Mouse (Mus musculus) brain, embryonic 14.5 days (tissue): ENCODE data around the gene Ccdc6. TPM values are rescaled to one million over a fixed set of nuclear protein-coding genes. Genes with fewer than 3 reads are reported as not detected.
A peak's percentile ranks its signal among the peaks of the same experiment; 100 is the strongest.

Source experiments
- DNase-seq: peaks from one replicate; pipeline ENCODE4 v3.0.0-alpha.2; 2011; ENCODE audit warnings: low read depth
- CTCF ChIP-seq: fragments of 200-500 bp; IDR thresholded peaks from 2 replicates; pipeline ENCODE4 v1.5.1; 2012; ENCODE audit warnings: inconsistent platforms, mild to moderate bottlenecking, moderate library complexity, borderline replicate concordance; ENCODE audit not compliant: insufficient read depth, insufficient read length; ENCODE audit errors: extremely low read depth
- POLR2A ChIP-seq: fragments of 200-500 bp; IDR thresholded peaks from 2 replicates; pipeline ENCODE4 v1.6.1; 2012; ENCODE audit warnings: mild to moderate bottlenecking, inconsistent platforms, borderline replicate concordance; ENCODE audit not compliant: poor library complexity, insufficient read depth, insufficient read length, severe bottlenecking; ENCODE audit errors: extremely low read depth
- polyA plus RNA-seq: library from polyadenylated mRNA; depleted of rRNA; stranded (reverse); fragments of >200 nt; gene quantifications from 2 replicates; pipeline ENCODE4 v1.2.3, GENCODE M21; 2012

Gene Ccdc6
- polyA plus RNA-seq, 1 experiment, result 44.2 TPM

DNA sequence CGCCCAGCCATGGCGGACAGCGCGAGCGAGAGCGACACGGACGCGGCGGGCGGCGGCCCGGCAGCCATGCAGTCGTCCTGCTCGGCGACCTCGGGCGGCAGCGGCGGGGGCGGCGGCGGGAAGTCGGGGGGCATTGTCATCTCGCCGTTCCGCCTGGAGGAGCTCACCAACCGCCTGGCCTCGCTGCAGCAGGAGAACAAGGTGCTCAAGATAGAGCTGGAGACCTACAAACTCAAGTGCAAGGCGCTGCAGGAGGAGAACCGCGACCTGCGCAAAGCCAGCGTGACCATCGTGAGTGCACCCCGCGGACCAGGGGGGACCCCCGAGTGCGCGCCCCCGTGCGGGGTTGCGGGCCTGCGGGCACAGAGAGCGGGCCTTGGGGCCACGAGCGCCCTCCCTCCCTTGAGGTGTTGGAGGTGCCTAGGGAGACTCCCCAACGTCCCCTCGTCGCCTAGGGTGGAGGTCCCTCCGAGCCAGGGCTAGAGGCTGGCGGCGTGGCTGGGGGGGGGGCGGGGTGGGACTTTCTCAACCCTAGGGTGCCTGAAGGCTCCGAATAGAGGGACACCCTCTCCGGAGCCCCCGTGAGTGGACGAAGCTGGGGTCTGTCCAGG lies 475 bp downstream of the Ccdc6 start:
- peak; percentile 54 for DNase-seq
- TF ChIP-seq CTCF (no peak), POLR2A (no peak)

- TF ChIP-seq POLR2A (no peak), CTCF (no peak)
- DNase-seq, result peak; percentile 89
Observed at GRCm38 (mm10) chr10:70097911-70098569, 1.1 kb downstream of the Ccdc6 start.

DNA sequence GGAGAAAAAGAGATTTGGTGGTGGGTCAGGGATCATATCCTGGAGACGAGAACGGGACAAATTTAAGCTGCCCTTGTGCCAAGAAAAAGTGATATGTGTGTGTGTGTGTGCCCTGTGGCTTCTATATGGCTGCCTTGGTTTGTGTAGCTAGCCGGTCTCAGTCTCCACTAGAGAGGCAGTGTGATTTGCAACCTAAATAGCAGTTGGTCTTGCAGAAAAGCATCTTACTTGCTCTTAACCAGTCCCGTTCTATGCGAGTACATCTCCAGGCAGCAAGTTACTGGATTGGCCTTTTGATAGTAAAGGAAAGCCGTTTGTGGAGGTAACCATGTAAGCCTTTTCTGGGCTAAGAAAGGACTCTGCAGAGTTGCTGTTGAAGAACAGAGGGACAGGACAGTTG lies 1.7 kb downstream of the Ccdc6 start:
- DNase-seq, result no peak
- TF ChIP-seq POLR2A (no peak), CTCF (no peak)

- TF ChIP-seq CTCF, result no peak
- no peak for TF ChIP-seq POLR2A
Observed at GRCm38 (mm10) chr10:70099052-70099451, 2.1 kb downstream of the Ccdc6 start.

DNA sequence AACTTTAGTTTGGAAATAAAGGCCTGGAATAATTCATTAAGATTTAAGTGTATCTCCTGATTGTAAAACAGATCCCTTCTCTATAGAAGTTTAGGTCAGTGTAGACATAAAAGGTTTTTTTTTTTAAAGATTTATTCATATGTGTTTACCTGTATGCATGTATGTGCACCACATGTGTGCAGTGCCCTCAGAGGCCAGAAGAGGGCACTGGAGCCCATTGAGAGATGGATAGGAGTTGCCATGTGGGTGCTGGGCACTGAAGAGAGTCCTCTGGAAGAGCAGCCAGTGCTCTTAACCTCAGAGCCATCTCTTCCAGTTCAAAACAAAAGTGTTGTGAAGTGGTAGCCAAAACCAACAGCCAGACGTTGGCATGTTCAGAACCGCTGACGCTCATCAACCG lies 5.2 kb downstream of the Ccdc6 start:
- no peak for DNase-seq
- no peak for TF ChIP-seq POLR2A
- no peak for TF ChIP-seq CTCF

More at GRCm38 (mm10) chr10:70099052-70099451, 2.1 kb downstream of the Ccdc6 start:
- no peak for DNase-seq

DNA sequence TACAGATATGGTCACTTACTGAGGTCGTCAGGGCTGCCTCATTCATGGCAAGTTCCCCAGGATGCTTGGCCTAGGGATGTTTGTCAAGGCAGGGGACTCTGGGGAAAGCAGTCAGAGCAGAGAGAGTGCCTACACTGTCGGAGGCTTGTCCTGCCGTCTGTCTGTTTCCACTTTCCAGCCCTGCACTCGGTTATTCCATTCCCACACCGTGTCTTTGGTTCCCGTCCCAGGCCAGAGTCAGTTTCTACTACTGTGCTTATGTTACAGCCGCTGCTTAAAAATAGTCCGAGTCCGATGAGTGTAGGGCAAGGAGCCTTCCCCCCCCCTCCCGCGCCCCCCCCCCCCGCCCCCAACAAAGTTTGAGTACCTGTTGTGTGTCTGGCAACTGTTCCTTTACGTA lies 11.1 kb downstream of the Ccdc6 start:
- no peak for DNase-seq

GRCm38 (mm10) chr10:70109974-70110373 lies 13.1 kb downstream of the Ccdc6 start:
- no peak for DNase-seq
- TF ChIP-seq CTCF (no peak), POLR2A (no peak)

More for the DNA sequence above, 11.1 kb downstream of the Ccdc6 start:
- TF ChIP-seq POLR2A, result no peak
- no peak for TF ChIP-seq CTCF

- DNase-seq, result no peak
- TF ChIP-seq CTCF (no peak), POLR2A (no peak)
Observed at GRCm38 (mm10) chr10:70110815-70111214, 13.9 kb downstream of the Ccdc6 start.

DNA sequence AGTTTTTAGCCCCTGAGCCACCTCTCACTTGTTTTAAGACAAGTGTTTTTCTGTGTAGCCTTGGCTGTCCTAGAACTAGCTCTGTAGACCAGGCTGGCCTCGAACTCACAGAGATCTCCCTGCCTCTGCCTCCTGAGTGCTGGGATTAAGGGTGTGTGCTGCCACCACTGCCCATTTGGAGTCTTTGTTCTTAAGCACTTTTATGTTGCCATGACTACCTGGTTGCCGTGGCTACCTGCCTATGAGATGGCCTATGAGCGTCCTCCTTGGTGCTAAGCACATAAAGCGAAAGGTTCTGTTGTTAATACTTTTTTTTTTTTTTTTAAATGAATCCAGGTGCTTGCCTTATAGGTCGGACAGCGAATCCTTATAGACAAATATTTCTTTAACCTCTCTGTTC lies 14.7 kb downstream of the Ccdc6 start:
- no peak for TF ChIP-seq CTCF
- TF ChIP-seq POLR2A, result no peak

GRCm38 (mm10) chr10:70114048-70114635 lies 17.2 kb downstream of the Ccdc6 start:
- TF ChIP-seq CTCF, result no peak
- TF ChIP-seq POLR2A, result no peak
- DNase-seq, result no peak

More for the DNA sequence above, 14.7 kb downstream of the Ccdc6 start:
- peak; percentile 29 for DNase-seq

DNA sequence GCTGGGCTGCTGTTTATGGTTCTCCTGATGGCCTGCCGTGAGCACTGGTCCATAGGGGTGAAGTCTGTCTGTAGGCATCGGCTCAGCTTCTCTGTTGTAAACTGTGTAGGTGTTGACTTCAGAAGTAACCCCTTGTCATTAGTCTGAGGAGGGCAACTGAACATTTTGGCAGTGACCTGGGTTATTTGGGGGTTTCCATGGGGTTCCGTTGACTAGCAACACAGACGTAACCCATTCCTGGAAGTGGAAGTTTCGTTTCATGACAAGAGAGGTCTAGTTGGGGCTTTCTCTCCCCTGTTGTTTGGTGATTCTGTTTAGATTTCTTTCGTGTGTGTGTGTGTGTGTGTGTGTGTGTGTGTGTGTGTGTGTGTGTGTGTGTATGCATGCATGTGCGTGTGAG lies 19.5 kb downstream of the Ccdc6 start:
- no peak for DNase-seq
- TF ChIP-seq POLR2A, result no peak
- TF ChIP-seq CTCF, result no peak
